Mouse (Mus musculus) B cell, adult 67 days (primary cell): ENCODE data around the gene 1700009N14Rik. TPM values are rescaled to one million over a fixed set of nuclear protein-coding genes. Genes with fewer than 3 reads are reported as not detected.

Experiments
- total RNA-seq, 2 experiments: library from RNA; stranded (reverse); gene quantifications; 4 replicates each; pipeline ENCODE4 v1.2.4; 2023

Gene 1700009N14Rik
- not detected for total RNA-seq

GRCm38 (mm10) chr4:39450069-39450468, at the start of gene 1700009N14Rik:
1700009N14Rik (plus strand) TSS chr4:39450295.

